Comparison of ENCODE assay signal across 12 mouse cellular contexts in the genomic region with DNA sequence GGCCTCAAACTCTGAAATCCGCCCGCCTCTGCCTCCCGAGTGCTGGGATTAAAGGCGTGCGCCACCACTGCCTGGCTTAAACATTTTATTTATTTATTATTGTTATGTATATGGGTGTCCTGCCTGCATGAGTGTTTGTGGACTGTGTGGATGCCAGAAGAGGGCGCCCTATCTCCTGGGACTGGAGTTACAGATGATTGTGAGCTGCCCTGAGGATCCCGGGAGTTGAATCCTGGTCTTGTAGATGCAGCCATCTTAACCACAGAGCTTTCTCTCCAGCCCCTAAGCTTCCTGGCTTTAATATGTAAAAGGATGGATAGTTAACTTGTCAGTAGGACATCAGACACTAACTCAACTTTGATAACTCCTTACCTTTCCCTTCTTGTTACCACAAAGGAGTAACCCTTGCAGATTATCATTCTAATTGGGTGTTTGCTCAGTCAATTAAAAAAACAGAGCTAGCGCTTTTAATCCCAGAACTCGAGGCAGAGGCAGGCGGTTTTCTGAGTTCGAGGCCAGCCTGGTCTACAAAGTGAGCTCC. TPM values are rescaled to one million over a fixed set of nuclear protein-coding genes. Genes with fewer than 3 reads are reported as not detected.
DNase-seq lines count a peak whose midpoint lies in the region; ATAC-seq lines count a peak whose summit lies in the region.
"Had no signal": no experiment of that assay in that cellular context is flagged by ENCODE, and none has a peak within 500 bp of the region (broad histone marks: within the 10 kb centered on the region; RNA-seq: fewer than 3 reads in every experiment).

No protein-coding gene starts in this region.

- ATAC-seq in megakaryocyte progenitor cell, adult 5-6 weeks (replicated peaks; ENCODE audit: poor library complexity): peak; percentile 20; the same call in 1 of the 2 replicates
- ATAC-seq: forebrain, embryonic 16.5 days had no signal

- DNase-seq in adrenal gland, postnatal 25 days: peak; percentile 13
- DNase-seq in adrenal gland, adult (ENCODE audit: inconsistent age in 2 of 2, low spot score in 1 of 2): no peak
- DNase-seq in kidney, adult 11 months: peak; percentile 9
- no peak for DNase-seq in kidney, postnatal 14 days
- peak; percentile 23 for DNase-seq in retina, postnatal 1 day
- DNase-seq in retina, embryonic 14.5 days (ENCODE audit: low spot score): no peak
- no peak for DNase-seq in frontal cortex, postnatal 25 days (ENCODE audit: low spot score in 2 of 2)
- DNase-seq: cerebellum, adult 11 months; gastrocnemius, postnatal 36 days; lung, adult 18-20 months had no signal

RNA-seq across cellular contexts. Expression of gene Scrg1, which starts 52.0 kb away (rescaled TPM):
- total RNA-seq in adrenal gland, postnatal 25 days (2021): not detected in 2 replicates
- total RNA-seq in megakaryocyte progenitor cell, adult 5-6 weeks (2015): 0.88 and 1.6 TPM in 2 replicates
- not detected in 2 replicates for total RNA-seq in megakaryocyte progenitor cell, adult 5-6 weeks (2017)
- total RNA-seq: gastrocnemius, postnatal 36 days had no signal

Comparison
In these comparisons a context has a peak if more than half of its experiments do, and no peak if none do; other contexts are left out.
1. DNase-seq: peak in adrenal gland, postnatal 25 days (single experiment), kidney, adult 11 months (single experiment) and retina, postnatal 1 day (single experiment); none in adrenal gland, adult (0 of 2), kidney, postnatal 14 days (single experiment), retina, embryonic 14.5 days (single experiment) and frontal cortex, postnatal 25 days (0 of 2).